Mouse (Mus musculus) limb, embryonic 12.5 days (tissue): ENCODE data around the gene Ankrd13b. TPM values are rescaled to one million over a fixed set of nuclear protein-coding genes. Genes with fewer than 3 reads are reported as not detected.
A peak's percentile ranks its signal among the peaks of the same experiment; 100 is the strongest.

Experiments used
- ATAC-seq: fragments of 200-750 bp; cut with Nextera tagmentation; 2 replicates; pipeline ENCODE4 v1.8.0; 2017; ENCODE audit warnings: low read depth, moderate TSS enrichment; ENCODE audit not compliant: insufficient number of reproducible peaks, insufficient read depth, low FRiP score, low TSS enrichment
- H3K27ac ChIP-seq: fragments of 300-500 bp; sonication (generic); 2 replicates; pipeline ENCODE4 v1.5.1; 2016; ENCODE audit warnings: mild to moderate bottlenecking, moderate library complexity
- H3K27me3 ChIP-seq: fragments of 300-500 bp; sonication (generic); 2 replicates; pipeline ENCODE4 v1.6.1; 2016; ENCODE audit warnings: mild to moderate bottlenecking, moderate library complexity
- H3K36me3 ChIP-seq: fragments of 300-500 bp; sonication (generic); 2 replicates; pipeline ENCODE4 v1.6.1; 2016; ENCODE audit warnings: mild to moderate bottlenecking, moderate library complexity
- H3K4me1 ChIP-seq: fragments of 300-500 bp; sonication (generic); replicated peaks from 2 replicates; pipeline ENCODE4 v1.6.1; 2016
- H3K4me2 ChIP-seq: fragments of 300-500 bp; sonication (generic); 2 replicates; pipeline ENCODE4 v1.6.1; 2016; ENCODE audit warnings: mild to moderate bottlenecking, moderate library complexity
- H3K4me3 ChIP-seq: fragments of 300-500 bp; sonication (generic); replicated peaks from 2 replicates; pipeline ENCODE4 v1.5.1; 2016; ENCODE audit warnings: mild to moderate bottlenecking
- H3K9ac ChIP-seq: fragments of 300-500 bp; sonication (generic); replicated peaks from 2 replicates; pipeline ENCODE4 v1.6.1; 2016; ENCODE audit warnings: mild to moderate bottlenecking, moderate library complexity
- H3K9me3 ChIP-seq: fragments of 300-500 bp; sonication (generic); 2 replicates; pipeline ENCODE4 v1.6.1; 2016; ENCODE audit warnings: mild to moderate bottlenecking, moderate library complexity
- WGBS: fragments of 180-500 bp; shearing (Covaris S2); methylation state at CpG from one replicate; pipeline ENCODE4 v1.1.7; 2016; 5-methylcytosine and 5-hydroxymethylcytosine counted together
- polyA plus RNA-seq: library from polyadenylated mRNA; unstranded; fragments of >200 nt; fragmentation: Nextera tagmentation; extraction: Ambion mirVana; gene quantifications from 2 replicates; pipeline ENCODE4 v1.2.1, GENCODE M21; 2016

Gene Ankrd13b
- polyA plus RNA-seq, 1 experiment from 2014 or later, result 12.9 TPM

- Histone ChIP-seq H3K4me2 (no peak overlapping the region), H3K4me3 (no peak overlapping the region), H3K4me1 (peaks cover 11% of the 10 kb centered on the region), H3K9me3 (no peaks in the 10 kb centered on the region), H3K36me3 (peaks cover 83% of the 10 kb centered on the region), H3K9ac (no peak overlapping the region), H3K27ac (0 out of 2 replicates have a peak overlapping the region, but pooled peaks have one; percentile 30), H3K27me3 (no peaks in the 10 kb centered on the region)
- 86% methylated on average over 6 of the region's 6 CpGs for WGBS
- ATAC-seq, result no peak
These were observed 17.5 kb upstream of the Ankrd13b start for GRCm38 (mm10) chr11:77506941-77507340.

GRCm38 (mm10) chr11:77506273-77506672, 16.8 kb upstream of the Ankrd13b start:
- Histone ChIP-seq H3K27ac (0 out of 2 replicates have a peak overlapping the region, but pooled peaks have one; percentile 29), H3K9ac (no peak overlapping the region)
- no peak for ATAC-seq

DNA sequence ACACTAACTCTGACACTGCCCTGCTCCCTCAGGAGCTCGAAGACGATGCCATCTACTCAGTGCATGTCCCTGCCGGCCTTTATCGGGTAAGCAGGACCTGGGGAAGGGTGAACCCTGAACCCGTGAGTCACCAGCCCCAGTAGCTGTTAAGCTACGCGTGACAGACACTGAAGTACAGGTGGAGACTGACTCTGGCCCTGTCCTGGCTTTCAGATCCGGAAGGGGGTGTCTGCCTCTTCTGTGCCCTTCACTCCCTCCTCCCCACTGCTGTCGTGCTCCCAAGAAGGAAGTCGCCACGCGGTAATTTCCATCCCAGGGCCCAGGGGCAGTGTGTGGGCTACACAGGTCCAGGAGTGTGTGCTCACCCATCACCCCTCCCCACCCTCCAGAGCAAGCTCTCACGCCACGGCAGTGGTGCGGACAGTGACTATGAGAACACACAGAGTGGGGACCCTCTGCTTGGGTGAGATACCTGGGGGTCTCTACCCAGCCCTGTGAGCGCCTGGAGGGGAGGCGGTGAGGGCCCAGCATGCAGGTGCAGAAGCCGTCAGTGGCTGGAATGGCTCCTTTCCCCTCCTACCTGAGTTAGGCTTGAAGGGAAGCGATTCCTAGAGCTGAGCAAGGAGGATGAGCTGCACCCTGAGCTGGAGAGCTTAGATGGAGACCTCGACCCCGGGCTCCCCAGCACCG, 16.0 kb upstream of the Ankrd13b start:
- Histone ChIP-seq H3K4me2 (no peak overlapping the region), H3K4me3 (no peak overlapping the region), H3K36me3 (peaks cover 94% of the 10 kb centered on the region), H3K4me1 (peaks cover 16% of the 10 kb centered on the region), H3K27ac (0 out of 2 replicates have a peak overlapping the region, but pooled peaks have one; percentile 29), H3K9me3 (no peaks in the 10 kb centered on the region), H3K27me3 (no peaks in the 10 kb centered on the region), H3K9ac (no peak overlapping the region)
- 89% methylated on average over 22 of the region's 22 CpGs for WGBS
- no peak for ATAC-seq

More at GRCm38 (mm10) chr11:77506273-77506672, 16.8 kb upstream of the Ankrd13b start:
- Histone ChIP-seq H3K4me2 (no peak overlapping the region), H3K36me3 (peaks cover 89% of the 10 kb centered on the region), H3K27me3 (no peaks in the 10 kb centered on the region), H3K4me1 (peaks cover 8% of the 10 kb centered on the region), H3K9me3 (no peaks in the 10 kb centered on the region), H3K4me3 (no peak overlapping the region)
- WGBS, result 88% methylated on average over 14 of the region's 14 CpGs

DNA sequence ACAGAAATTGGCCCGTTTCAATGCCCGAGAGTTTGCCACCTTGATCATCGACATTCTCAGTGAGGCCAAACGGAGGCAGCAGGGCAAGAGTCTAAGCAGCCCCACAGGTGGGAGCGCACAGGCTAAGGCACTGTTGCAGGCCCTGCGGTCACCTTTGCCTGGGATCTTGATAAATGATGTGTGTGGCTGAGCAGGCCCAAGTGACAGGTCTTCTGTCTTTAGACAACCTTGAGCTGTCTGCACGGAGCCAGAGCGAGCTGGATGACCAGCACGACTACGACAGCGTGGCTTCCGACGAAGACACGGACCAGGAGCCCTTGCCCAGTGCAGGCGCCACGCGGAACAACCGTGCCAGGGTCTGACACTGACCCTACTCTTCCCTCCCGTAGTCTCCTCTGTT, 14.9 kb upstream of the Ankrd13b start:
- H3K9ac ChIP-seq, result no peak overlapping the region
- H3K9me3 ChIP-seq, result no peaks in the 10 kb centered on the region
- peaks cover 94% of the 10 kb centered on the region for H3K36me3 ChIP-seq
- 94% methylated on average over 19 of the region's 19 CpGs for WGBS
- H3K27ac ChIP-seq, result no peak overlapping the region
- no peak for ATAC-seq
- H3K27me3 ChIP-seq, result no peaks in the 10 kb centered on the region
- H3K4me1 ChIP-seq, result peaks cover 22% of the 10 kb centered on the region
- H3K4me2 ChIP-seq, result no peak overlapping the region
- H3K4me3 ChIP-seq, result no peak overlapping the region

GRCm38 (mm10) chr11:77503511-77503910, 14.0 kb upstream of the Ankrd13b start:
- no peak overlapping the region for H3K27ac ChIP-seq
- H3K9me3 ChIP-seq, result no peaks in the 10 kb centered on the region
- H3K27me3 ChIP-seq, result no peaks in the 10 kb centered on the region
- no peak for ATAC-seq
- peaks cover 21% of the 10 kb centered on the region for H3K4me1 ChIP-seq
- no peak overlapping the region for H3K4me2 ChIP-seq
- no peak overlapping the region; the same call in 1 of the 2 replicates for H3K9ac ChIP-seq
- H3K4me3 ChIP-seq, result no peak overlapping the region
- peaks cover 92% of the 10 kb centered on the region for H3K36me3 ChIP-seq
- 64% methylated on average over 3 of the region's 3 CpGs for WGBS

- Histone ChIP-seq H3K4me2 (no peak overlapping the region), H3K27ac (no peak overlapping the region), H3K4me1 (peaks cover 27% of the 10 kb centered on the region), H3K4me3 (no peak overlapping the region), H3K36me3 (peaks cover 86% of the 10 kb centered on the region), H3K9ac (no peak overlapping the region), H3K9me3 (no peaks in the 10 kb centered on the region), H3K27me3 (no peaks in the 10 kb centered on the region)
- ATAC-seq, result no peak
- WGBS, result 83% methylated on average over 6 of the region's 6 CpGs
These were observed 13.0 kb upstream of the Ankrd13b start for GRCm38 (mm10) chr11:77502481-77502880.

- Histone ChIP-seq H3K36me3 (peaks cover 81% of the 10 kb centered on the region), H3K4me3 (no peak overlapping the region), H3K27ac (no peak overlapping the region), H3K9ac (0 out of 2 replicates have a peak overlapping the region, but pooled peaks have one; percentile 4), H3K4me1 (peaks cover 32% of the 10 kb centered on the region), H3K27me3 (no peaks in the 10 kb centered on the region), H3K4me2 (no peak overlapping the region), H3K9me3 (no peaks in the 10 kb centered on the region)
- ATAC-seq, result no peak
- 87% methylated on average over 4 of the region's 4 CpGs for WGBS
These were observed 12.5 kb upstream of the Ankrd13b start for GRCm38 (mm10) chr11:77501971-77502370.

DNA sequence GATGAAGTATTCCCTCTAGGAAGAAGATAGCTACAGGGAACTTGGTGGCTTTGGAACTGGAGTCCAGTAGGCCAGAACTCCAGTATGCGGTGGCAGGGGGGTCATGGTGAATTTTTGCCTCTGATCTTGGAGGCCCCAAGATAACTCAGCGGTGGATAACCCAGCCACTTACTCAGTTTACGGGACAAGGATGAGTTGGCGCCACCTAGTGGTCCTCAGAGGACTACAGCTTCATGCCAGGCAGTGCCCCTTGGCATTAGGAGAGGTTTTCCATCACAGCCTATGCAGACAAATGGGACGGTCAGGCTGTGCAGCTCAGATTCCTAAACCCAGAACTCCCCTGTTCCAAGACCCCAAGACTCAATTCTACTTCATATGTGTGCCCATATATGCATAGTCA, 11.9 kb upstream of the Ankrd13b start:
- Histone ChIP-seq H3K27ac (no peak overlapping the region), H3K27me3 (no peaks in the 10 kb centered on the region), H3K4me1 (peaks cover 35% of the 10 kb centered on the region), H3K4me2 (no peak overlapping the region), H3K36me3 (peaks cover 75% of the 10 kb centered on the region), H3K9me3 (no peaks in the 10 kb centered on the region), H3K9ac (no peak overlapping the region), H3K4me3 (no peak overlapping the region)
- 32% methylated on average over 5 of the region's 5 CpGs for WGBS
- ATAC-seq, result no peak

DNA sequence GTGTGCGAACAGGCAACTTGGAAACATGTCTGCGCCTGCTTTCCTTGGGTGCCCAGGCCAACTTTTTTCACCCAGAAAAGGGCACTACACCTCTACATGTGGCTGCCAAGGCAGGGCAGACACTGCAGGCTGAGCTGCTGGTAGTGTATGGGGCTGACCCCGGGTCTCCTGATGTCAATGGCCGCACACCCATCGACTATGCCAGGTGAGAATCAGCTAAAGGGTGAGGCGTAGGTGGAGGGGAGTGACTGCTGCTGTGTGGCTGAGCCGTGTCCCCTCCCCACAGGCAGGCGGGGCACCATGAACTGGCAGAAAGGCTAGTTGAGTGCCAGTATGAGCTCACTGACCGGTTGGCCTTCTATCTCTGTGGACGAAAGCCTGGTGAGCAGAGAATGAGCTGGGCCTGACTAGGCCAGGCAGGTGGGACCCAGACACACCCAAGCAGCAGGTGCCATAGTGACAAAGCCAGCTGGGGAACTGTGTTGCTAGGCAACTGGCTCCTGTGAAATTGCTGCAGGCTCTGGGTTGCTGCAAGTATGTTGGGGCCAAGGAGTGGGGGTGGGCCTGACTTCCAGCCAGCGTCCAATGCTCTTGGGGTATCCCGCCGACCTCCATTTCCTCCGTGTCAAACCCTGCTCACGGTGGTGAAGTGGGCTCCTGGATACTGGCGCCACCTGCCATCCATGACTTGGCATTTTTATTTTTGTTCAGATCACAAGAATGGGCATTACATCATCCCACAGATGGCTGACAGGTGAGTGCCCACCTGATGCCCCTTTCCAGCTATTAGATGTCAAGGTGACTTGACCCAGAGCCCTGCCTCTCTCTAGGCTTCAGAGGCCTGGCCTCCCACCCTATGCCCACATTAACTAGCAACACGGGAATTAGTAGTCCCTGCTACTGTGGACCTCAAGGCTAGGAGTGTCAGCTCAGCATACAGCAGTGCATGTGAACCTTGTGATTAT, 11.2 kb upstream of the Ankrd13b start:
- peaks cover 68% of the 10 kb centered on the region for H3K36me3 ChIP-seq
- H3K4me3 ChIP-seq, result no peak overlapping the region
- H3K4me1 ChIP-seq, result peaks cover 38% of the 10 kb centered on the region
- no peaks in the 10 kb centered on the region for H3K9me3 ChIP-seq
- H3K27ac ChIP-seq, result no peak overlapping the region
- H3K4me2 ChIP-seq, result no peak overlapping the region
- 83% methylated on average over 17 of the region's 17 CpGs for WGBS
- ATAC-seq, result no peak
- peak overlapping the region; percentile 2; the same call in 1 of the 2 replicates for H3K9ac ChIP-seq
- no peaks in the 10 kb centered on the region for H3K27me3 ChIP-seq

GRCm38 (mm10) chr11:77499354-77499753, 9.9 kb upstream of the Ankrd13b start:
- H3K4me2 ChIP-seq, result no peak overlapping the region
- H3K4me1 ChIP-seq, result peaks cover 51% of the 10 kb centered on the region
- 89% methylated on average over 7 of the region's 7 CpGs for WGBS
- no peaks in the 10 kb centered on the region for H3K27me3 ChIP-seq
- H3K4me3 ChIP-seq, result no peak overlapping the region
- H3K36me3 ChIP-seq, result peaks cover 55% of the 10 kb centered on the region
- H3K27ac ChIP-seq, result no peak overlapping the region
- no peak for ATAC-seq
- no peaks in the 10 kb centered on the region for H3K9me3 ChIP-seq
- H3K9ac ChIP-seq, result 0 out of 2 replicates have a peak overlapping the region, but pooled peaks have one; percentile 27
